Mouse (Mus musculus) fibroblast of lung, adult 2 months (primary cell): ENCODE measurements at regions not wholly inside any gene's neighbourhood (a gene's known extent, or its start where the extent isn't known, plus 50 kb on each side); places are given as distances from the start of the nearest gene placed in this dataset.

ENCODE experiments used
- DNase-seq: peaks from one replicate; pipeline ENCODE4 v3.0.0-alpha.2; 2011; ENCODE audit warnings: low read depth

DNA sequence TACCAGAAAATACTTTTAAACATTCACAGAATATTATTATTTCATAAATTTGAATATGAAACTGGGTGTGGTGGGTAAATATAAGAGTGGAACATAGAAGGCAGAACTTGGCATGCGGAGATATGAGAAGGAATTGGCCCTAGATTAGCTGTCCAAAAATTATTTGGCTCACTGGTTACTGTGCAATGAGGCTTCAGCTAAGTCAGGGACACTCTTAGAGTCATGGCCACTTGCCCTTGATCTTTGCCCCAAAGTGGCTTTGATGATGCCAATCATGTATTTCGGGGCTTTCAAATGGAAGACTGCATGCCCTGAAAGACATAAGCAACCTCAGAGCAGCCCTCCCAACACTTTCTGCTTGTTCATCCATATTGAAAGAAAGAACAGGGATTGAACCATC lies 76.9 kb downstream of the Pxdc1 start:
- no peak for DNase-seq

DNA sequence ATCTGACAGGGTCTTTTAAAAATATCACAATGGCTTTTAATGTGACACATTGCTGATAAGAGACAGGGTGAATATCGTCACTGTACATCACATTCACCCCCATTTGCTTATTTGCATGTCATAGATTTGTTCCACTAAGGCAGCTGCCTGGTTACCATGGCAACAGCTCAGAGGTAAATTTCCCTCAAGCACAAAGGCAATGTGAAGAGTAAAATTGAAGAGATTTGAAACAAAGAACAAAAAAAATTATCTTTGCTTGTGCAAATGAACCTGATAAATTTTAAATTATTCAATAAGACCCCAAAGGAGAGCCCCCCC lies 77.3 kb downstream of the Pxdc1 start:
- no peak for DNase-seq

DNA sequence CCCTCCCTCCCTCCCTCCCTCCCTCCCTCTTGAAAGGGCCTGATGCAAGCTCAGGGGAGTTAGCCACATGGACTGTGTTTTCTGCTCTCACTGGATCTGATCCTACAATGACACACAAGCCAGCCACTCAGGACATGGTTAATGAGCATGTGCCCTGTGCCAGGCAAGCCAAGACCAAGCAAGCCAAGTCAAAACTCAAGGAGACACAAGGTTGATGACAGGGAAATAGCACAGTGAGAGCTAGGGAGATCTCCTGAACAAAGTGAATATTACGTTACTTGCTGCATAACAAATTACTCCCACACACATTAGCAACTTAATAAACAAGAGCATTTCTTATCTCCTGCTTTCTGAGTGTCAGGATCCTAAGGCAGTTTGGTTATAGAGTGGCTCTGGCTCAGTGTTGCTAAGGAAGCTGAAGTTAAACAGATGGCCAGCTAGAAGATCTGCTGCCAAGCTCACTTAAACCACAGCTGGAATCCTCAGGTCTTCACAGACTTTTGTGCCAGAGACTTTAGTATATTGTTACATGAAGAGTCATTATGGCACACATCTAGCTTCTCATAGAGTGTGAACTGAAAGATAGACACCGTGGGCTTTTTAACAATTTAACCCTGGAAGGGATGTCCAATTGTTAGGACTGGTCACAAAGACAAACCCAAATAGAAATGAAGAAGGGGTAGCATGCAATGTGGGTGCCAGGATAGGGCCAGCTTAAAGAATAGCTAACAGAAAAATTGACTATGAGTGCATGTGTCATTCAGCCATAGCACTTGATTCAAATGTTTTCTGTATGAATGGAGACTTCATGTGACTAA lies 77.9 kb downstream of the Pxdc1 start:
- no peak for DNase-seq

DNA sequence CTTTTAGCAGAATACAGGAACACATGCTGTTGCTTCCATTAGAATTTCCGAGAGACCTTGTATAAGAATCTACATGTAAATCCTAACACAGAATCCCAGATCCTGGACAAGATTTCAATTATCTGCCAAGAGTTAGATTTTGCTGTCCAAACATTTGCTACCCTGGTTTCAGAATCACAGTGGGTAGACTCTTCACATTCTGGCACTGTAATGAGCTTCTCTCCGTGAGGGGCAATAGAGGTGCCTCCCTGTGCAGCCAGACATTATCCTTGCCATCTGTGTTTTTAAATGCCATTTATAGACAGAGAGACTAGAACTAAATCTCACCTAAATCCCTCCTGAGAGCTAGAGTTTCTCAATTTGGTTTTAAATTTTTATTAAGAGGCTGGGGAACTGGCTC lies 84.0 kb downstream of the Pxdc1 start:
- no peak for DNase-seq

DNA sequence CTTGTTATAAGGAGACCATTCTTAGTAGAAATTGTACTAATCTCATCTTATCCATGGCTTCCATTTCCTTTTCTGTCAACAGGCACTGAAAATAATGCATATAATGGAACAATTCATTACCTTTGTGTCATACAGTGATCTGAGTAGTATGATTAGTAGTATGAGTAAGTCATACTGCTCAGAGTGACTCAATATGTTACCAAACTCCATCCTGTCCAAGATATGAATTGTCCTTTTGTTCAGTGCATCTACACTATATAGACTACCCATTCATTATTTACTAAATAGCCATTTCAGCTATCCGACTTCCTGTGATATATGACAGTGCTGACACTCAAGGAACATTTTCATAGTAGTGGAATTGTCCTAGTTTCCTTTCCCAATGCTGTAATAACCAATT lies 86.6 kb downstream of the Pxdc1 start:
- DNase-seq, result no peak

DNA sequence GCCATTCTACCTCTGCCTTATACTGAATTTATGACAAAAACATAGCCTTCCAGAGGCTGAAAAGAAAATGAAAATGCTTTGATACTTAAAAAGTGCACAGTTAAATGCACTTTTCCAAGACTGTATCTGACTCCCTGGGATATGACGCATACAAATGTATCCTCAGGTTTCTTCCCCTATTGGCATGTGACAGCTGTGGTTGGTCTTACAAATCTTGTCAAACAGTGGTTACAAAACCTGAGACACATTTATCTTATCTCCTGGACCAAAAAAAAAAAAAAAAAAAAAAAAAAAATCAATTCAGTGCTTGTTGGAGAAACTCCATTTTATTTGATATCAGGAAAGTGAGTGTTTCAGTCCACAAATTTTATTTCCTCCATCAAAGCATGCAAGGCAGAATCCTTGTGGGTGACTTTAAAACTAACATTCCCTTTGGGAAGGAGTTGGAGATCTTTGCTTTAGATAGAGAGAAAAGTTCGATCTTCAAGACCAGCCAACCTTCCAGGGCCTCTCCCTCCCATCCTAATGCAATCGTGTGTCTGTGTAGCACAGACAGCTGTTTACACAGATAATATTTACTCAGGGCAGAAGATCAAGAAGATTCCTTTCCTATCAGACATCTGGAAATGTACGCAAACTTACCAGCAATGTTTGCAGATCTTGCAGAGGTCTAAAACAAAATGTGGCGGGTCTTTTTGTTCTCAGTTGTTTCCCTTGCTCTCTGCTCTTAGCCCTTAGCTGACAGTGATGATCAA lies 103.0 kb downstream of the Pxdc1 start:
- no peak for DNase-seq

DNA sequence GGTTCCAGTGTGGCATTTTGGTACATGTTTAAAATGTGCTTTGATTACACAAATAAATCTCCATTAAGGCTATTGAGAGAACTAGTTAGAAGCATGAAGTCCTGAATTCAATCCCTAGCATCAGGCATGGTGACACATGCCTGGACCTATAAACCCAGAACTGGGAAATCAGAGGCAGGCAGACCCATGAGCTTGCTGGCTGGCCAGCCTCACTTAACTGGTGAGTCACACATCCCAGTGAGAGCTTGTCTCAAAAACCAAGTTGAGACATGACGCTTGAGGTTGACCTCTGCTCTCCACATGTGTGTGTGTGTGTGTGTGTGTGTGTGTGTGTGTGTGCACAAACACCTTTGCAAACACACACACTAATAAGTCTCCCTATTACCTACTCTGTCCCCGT lies 112.6 kb downstream of the Pxdc1 start:
- peak; percentile 51 for DNase-seq

DNA sequence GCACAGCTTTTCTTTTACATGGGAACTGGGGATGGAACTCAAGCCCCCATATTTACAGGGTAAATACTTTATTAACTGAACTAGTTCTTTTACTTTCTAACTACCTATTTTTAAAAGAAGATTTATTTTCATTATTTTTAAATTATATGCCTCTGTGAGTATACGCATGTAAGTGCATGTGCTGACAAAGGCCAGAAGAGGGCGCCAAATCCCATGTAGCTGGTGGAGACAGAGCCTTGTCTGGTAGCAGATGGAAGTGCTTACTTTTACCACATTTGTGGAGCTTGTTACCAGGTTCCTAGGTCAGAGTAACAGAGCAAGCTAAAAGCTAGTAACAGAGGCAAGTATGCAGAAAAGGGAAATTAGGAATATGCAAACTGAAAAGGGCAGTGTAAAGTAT lies 119.4 kb downstream of the Pxdc1 start:
- no peak for DNase-seq

DNA sequence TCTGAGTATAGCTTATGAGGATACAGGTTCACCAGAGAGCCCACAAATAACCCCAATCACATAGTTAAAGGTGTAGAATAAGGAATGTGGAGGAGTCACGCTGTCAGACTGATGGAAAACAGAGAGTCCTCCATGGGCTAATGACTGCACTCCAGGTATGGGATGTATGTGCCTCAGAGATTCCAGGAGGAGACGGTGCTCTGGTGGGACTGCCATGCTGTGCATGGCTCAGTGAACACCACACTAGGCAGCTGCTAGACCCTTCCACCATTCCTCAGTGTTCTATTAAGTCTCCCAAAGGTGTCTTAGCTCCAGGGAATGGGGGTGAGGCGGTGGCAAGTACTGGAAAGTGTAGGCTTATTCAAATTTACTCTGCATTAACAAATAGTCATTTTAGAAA lies 142.0 kb downstream of the Pxdc1 start:
- DNase-seq, result no peak

DNA sequence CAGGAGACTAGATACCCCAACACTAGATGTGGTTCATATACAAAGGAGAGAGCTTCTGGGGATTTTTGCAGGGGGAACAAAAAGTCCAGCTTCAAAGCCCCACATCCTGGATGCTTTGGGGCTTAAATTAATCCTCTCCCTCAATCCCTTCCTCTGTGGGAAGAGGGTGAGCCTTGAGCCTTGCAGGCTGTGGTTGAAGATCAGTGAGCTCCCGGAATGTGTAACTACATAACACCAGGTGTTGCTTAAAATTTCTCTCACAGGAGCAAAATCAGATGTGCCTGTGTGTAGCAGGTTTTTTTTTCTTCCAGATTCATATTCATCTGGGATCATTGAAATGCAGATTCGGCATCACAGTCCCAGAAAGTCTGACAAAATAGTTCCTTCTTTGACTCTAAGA lies 146.1 kb downstream of the Pxdc1 start:
- DNase-seq, result no peak

DNA sequence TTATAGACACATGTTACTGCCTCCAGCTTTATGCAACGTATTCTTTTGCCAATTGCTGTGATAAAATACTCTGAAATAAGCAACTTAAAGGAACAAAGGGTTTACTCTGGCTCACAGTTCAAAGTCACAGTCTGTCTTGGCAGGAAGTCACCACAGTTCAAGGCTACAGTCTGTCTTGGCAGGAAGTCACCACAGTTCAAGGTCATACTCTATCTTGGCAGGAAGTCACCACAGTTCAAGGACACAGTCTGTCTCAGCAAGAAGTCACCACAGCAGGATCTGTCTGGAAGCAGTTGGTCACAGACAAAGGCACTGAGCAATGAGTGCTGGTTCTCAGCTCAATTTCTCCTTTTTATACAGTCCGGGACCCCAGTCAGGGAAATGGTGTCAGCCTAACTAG lies 147.4 kb downstream of the Pxdc1 start:
- no peak for DNase-seq

DNA sequence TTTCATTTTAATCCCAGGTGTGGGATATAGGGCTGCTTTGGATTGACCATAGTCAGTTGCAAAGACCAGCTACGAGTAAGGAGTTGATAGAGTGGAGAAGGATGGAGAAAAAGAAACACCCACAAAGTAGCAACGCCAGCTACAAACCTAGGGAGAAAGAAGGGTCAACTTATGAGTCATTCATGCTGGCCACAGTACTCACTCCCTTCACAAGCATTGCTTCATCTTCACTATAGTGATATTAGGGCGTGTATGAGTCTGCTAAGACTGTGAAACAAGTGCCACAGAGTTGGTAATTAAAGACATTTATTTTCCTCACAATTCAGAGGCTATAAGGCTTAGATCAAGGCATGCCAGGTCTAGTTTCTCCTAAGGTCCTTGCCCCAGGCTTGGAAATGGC lies 148.4 kb downstream of the Pxdc1 start:
- DNase-seq, result peak; percentile 8

DNA sequence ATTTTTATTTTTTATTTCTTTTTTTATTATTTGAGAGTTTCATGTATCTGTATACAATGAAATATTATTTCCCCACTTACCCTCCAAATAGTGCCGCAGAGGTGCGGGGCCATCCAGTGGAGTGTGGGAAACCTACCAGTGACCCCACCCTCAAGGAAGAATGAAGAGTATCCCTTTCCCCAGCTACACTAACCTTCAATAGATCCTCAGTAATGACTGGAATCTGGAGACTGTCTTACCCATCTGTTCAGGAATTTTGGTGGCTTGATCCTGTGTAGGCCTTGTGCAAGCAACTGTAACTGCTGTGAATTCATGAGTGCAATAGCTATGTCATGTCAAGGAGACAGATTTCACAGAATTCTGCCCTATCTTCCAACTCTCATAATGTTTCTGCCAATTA lies 153.9 kb upstream of the Slc22a23 start:
- no peak for DNase-seq

DNA sequence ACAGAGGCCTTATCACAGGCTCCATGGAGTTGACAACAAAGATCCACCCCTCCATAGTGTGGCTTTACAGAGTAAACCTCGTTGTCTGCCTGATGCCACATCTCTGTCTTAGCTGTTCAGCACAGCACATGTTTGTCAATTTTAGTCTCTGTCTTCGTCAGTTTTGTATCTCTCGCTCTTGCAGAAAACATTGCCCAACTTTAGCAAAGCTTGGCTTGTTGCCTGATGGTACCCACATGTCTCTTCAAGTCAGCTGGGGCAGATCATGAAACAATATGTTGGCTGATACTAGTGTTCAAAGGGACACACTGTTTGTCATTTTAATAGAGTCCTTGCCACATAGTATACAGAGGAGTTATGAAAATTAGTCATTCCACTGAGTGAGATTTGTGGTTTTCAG lies 152.7 kb upstream of the Slc22a23 start:
- no peak for DNase-seq

DNA sequence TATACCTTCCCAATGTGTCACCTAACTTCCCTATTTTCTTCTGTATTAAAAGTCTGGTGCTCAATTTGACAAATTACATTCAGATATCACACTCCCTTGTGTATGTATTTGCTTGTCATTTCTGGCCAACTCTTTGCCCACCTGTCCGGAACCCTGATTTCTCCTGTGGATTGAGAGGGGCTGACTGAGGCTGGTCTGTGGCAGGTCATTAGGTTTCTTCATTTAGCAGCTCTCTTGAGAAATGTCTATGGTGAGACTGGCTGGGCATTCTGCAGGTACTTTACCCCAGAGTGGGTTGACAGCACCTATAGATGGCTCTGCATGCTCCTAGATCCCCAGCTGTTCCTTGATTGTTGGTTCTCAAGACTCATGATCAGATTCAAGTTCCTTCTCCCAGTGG lies 139.8 kb upstream of the Slc22a23 start:
- no peak for DNase-seq

DNA sequence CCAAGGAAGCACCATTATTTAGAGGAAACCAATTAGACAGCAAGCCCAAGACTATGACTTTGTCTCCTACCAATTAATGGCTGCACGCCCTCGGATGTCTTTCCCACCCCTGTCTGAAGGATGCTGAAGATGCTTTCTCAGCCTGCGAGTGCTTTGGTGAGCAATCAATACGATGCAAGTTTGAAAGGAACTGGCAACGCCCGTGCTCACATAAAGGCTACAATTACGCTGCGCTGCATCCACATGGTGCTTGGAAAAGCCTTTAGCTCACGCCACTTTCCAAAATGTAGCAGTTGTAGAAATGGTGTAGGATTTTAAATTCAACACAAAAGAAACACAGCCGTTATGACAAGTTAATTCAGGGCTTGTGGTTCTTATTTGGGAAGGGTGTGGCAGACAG lies 136.5 kb upstream of the Slc22a23 start:
- no peak for DNase-seq

DNA sequence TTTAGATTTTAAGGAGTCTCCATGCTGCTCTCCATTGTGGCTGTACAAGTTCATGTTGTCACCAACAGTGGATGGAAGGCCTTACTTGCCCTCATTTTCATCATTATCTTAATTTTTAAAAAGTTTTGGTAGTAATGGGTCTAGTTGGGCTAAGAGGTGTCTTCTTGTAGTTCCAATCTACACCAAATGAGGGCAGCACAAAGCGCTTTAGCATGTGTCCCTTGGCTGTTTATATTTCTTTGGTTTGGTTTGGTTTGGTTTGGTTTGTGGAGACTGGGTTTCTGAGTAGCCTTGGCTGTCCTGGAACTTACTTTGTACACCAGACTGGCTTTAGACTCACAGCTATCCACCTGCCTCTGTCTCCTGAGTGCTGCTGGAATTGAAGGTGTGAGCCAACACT lies 125.4 kb upstream of the Slc22a23 start:
- DNase-seq, result no peak

DNA sequence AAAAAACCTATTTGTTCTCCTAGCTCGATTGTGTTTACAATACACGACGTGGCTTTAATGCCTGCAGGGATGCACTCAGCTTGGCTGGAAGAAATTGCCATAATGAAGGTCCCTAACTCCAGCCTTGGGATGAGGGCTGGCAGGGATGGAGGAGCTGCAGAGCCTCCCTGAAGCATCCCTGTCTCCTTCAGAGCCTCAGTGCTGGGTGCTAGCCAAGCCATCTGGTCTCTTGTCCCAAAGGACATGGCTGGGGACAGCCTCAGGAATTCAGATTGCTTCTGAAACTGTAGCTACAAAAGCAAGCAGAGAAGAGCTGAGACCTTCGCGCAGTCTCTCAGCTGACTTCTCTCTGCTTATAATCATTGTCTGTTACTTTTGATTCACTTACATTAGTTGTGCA lies 124.6 kb upstream of the Slc22a23 start:
- no peak for DNase-seq

DNA sequence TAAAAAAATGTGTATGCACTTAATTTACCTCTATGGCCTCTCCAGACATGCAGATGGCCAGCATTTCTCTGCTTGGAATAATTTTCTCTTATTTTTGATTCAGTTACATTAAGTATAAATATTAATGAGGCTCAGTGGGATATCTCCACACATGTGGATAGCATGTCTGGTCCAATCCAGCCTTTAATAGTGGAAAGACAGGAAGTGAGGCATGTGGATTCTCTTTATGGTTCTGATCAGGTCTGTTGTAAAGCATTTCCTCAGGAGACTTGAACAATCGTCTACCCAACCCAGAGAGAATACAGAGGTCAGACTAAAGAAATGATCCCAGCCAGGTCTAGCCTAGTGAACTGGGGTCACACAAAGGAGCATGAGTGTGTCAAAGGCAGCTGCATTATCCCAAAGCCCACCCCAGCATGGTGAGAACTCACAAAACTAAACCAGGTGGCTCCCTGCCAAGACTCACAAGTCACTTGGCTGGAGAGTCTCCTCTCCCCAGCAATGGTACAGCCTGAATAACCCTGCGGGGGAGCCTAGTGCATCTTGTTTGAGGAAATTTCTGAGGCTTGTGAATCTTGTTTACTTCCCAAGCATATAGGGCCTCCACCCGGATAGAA lies 123.3 kb upstream of the Slc22a23 start:
- no peak for DNase-seq

DNA sequence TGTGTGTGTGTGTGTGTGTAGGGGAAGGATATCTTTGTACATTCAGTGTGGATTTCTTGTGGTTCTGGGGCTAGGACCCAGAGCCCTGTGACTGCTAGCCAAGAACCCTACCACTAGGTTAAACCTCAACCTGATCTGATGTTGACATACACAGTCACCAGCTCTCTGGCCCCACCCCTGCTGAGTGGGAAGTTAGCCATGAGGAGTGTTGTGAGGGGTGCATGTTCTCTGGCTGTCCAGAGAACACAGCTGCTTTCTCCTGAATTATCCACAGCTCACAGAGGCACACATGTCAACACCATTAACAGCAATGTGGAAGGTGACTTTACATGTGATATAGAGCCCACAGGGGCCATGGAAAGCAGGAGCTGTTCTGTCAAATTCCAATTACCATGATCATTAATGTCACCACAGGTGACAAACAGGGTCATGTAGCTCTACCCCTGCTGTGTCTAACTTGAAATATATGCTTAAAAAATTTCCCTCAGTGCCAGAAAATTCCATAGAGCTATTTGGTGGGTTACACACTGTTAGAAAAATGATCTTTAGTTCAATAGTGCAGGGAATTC lies 121.0 kb upstream of the Slc22a23 start:
- no peak for DNase-seq

DNA sequence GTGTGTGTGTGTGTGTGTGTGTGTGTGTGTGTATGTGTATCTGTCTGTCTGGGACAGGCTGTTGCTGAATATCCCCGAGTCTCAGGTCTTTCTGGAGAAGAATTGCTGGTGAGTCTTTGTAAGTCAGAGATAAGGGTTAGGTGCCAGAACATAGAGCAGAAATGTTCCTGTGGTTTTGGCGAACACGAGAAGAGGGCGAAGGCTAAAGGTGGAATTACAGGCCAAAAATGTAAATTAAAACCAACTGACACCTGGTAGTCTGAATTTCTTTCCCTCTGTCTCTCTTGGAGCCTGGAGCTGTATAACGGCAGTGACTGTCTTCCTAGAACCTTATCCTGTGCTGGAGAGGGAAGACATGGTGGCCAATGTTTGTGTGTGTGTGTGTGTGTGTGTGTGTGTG lies 120.5 kb upstream of the Slc22a23 start:
- no peak for DNase-seq

DNA sequence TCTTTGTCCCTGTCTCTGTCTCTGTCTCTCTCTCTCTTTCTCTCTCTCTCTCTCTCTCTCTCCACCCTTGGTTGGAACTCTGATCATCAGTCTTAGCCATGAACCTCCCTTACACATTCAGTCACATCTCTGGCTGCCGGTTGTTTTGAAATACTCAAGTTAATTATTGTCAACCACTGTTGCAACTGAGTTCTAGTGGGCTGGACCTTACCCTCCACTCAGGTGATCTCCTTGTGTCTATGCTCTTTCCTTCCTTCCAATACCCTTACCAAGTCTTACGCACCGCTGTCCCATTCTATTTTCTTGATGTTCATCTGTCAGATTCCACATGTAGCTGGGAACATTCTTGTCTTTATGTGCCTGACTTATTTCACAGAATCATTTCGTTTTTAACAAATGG lies 119.2 kb upstream of the Slc22a23 start:
- no peak for DNase-seq
